Mouse (Mus musculus) c-Kit-negative CD71-positive TER-119-positive erythroid progenitor cells, embryonic 14.5 days (primary cell): Measurements from ENCODE around the gene Dpp6.

ENCODE experiments used
- DNase-seq: peaks from one replicate; pipeline ENCODE4 v3.0.0-alpha.2; 2013; ENCODE audit warnings: low read depth, low spot score

The Dpp6 gene

DNA sequence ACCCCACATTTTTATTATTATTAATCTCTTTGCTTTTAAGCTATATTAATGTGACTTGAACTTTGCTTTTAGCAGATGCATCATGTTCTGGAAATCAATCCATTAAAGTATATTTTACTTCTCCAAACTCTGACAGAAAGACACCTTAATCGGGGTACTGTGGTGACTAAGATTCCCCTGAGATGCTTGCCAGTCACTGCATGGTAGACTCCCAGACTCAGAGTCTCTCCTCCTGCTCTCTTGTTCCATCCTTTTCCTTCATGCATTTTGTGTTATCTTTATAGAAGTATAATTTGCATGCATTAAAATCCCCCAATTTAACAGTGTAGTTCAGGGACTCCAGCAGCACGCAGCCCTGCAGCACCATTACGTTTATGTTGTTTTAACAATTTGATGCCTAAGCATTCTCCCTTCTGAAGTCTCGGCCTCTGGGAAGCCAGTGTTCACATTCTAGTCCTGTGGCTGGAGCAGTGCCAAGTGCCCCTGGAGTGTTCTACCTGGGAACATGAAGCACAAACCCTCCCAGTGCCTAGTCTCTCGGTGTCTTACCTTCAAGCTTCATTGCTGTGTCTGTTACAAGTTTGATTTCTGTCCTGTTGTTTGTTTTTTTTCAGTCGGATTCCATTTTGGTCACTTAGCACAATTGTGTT is 153.1 kb downstream of the Dpp6 start:
- no peak for DNase-seq

DNA sequence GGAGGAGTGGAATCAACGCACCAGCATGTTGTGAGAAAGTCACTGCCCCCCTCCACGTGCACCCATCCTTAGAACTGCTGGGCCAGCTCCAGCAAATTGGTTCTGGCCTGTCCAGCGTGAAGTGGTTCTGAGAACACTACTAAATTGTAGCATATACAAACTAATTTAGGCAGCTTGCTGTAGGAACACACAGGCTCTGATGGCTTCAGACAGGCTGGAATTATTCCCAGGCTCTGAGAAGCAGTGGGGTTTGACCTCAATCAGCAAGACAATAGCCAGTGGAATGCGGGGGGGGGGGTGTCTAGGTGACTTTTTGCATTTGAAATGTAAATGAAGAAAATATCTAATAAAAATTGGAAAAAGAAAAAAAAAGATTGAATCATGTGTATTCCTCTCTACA is 156.2 kb downstream of the Dpp6 start:
- no peak for DNase-seq

DNA sequence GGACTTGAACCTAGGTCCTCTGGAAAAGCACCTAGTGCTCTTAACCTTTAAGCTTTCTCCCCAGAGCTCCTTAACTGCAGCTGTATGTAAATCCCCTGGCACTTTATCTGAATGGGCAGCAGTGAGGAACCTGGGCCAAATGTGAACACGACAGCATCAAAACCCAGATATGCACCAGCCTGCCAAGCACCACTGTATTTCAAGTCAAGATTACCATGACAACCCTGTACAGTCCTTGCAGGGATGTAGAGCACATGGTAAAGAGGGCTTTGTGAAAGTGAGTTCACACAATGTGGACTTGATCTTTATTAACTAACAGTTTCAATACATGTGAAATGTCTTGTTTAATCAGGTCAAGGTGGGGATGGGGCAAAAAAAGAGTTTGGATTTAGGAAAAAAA is 162.3 kb downstream of the Dpp6 start:
- no peak for DNase-seq

DNA sequence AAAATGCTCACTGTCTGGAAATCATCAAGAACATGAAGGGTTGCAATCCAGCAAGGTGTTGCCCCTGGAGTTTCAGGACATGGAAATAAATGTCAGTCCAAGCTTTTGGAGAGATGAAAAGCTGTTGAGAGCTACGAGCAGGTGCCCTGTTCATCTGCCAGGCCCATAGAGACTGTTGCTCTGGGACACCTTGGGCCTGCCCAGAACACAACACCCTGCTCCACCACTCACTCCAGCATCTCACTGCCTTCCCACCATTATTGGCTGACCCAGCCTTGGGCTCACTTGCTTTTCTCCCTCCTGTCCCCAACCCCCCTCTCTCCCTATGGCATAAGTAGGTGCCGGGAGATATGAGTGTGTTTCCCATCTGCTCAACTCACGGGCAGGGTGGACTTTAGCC is 162.8 kb downstream of the Dpp6 start:
- DNase-seq, result no peak

DNA sequence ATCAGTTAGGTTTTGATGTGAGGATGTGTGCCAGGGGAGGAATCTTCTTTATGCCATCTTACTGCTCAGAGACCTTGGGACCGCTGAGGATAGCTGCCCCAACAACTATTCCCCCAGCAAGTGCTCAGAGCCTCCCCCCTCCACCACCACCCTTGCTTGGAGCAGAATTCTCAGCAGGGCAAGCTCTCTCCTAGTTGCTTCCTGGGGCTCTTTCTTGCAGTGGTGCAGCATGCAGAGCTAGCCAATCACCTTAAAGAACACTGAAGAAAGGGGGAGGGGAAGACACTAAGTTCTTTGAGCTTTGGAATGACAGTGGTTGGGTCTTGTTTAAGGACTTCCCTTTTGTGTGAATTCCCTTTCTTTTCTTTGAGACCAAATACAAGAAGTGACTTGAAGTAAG is 168.1 kb downstream of the Dpp6 start:
- DNase-seq, result no peak

DNA sequence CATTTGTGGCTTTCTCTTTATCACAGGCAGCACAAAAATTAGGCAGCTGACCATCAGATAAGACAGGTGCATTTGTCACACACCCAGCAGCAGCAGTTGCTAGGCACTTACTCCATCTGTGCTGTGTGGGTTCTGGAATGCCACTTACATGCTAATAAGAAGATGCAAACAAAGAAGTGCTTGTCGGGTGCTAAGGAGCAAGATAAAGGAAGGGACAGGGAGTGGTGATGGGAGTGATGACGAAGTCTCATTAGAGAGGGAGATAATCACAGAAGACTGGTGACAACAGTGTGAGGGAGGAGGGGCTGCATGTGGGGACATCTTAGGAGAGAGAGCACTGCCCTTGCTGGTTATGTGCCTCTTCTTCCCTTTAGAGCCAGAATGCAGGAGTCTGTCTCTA is 174.6 kb downstream of the Dpp6 start:
- DNase-seq, result no peak

DNA sequence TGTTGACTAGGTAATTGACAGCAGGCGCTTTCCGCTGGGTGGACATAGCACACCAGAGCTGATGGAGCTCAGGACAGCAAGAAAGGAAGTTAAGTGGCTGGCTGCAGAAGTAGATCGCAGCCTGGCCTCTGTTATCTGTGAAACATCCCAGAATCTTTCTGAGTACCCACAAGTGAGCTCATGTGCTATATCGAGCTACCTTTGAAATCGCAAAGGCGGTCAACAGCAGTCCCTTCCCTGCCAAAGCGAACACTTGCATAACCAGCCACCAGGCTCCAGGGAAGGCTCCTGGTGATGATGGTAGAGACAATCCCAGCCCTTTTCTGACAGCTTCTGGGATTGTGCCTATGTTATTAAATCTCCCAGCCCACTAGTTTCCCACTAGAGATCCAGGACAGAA is 186.5 kb downstream of the Dpp6 start:
- DNase-seq, result no peak

DNA sequence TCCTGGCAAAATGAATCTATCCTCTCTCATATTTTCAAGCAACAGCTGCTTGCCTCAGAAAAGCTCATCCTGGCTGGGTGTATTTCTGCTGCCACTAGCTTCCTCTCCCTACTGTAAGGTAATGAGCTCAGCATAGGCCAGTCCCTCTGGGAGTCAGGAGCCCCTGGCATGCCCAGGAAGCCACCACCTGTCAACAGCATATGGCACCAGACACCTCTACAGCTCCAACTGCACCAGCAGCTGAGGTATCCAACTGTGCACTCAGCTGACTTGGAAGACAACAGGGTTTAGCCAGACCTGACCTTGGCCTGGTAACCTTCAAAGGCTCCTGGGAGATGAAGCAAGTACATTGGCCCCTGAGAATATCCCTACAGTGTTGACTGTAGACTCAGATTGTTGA is 192.2 kb downstream of the Dpp6 start:
- DNase-seq, result no peak

DNA sequence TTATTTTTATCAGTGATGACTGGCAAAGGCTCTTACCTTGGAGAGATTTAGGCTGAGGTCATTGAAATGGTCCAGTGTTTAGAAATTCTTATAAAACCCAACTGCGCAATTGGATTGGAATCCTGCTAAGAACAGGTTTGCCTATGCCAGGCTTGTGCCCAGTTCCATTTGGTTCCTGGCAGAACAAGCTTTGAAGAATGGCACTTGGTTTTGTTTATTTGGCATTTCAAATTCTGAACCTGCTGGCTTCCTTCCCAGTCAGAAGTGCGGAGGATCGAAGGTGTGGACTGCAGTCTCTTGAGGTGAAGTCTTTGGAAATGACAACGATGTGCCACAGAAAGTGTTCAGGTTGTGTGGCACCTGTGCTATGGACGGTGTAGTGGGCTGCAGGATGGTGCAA is 193.6 kb downstream of the Dpp6 start:
- DNase-seq, result no peak

DNA sequence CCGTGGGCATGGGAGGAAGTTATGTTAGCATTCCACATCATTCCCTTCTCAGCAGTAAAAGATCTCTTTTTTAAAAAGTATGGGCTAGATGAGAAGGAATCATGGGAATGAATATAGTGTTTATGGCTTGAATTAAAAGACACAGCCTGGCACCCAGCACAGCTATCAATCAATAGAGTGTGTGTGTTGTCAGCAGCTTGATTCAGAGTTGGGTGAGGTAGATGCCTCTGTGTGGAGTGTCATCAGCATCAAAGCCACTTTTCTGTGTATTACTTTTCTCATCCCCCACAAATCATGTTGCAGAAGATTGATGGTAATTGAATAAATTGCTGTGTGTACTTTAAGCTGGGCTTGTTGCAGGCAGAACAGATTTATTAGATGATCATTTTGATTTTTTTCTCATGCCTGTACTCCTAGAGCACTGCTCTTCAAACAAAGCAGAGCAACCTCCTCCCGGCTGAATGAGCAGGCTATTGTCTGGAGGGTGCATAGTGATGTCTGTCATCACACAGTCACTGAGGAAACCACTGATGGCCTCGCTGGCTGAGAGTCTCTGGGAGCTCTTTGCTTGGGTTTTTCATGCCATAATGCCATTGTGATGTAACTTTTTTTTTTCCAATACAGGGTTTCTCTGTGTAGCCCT is 201.4 kb downstream of the Dpp6 start:
- no peak for DNase-seq

DNA sequence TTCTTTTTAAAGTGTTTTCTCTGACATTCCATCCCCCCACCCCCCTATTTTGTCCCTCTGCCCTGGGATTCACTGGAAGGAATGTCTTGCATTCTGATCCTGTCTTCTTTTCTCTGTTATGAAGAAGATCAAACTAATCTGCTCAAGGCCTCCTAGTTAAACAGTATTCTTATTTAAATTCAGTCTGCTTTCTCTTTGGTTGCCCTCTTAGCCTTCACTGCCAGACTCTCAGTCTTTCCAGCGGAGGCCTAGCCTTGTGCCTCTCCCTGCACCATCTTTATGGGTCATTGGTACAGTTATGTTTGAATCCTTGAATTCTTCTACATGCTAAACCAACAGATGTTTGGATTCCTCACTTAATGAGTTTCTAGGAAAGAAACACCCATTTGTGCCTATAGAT is 211.6 kb downstream of the Dpp6 start:
- no peak for DNase-seq

DNA sequence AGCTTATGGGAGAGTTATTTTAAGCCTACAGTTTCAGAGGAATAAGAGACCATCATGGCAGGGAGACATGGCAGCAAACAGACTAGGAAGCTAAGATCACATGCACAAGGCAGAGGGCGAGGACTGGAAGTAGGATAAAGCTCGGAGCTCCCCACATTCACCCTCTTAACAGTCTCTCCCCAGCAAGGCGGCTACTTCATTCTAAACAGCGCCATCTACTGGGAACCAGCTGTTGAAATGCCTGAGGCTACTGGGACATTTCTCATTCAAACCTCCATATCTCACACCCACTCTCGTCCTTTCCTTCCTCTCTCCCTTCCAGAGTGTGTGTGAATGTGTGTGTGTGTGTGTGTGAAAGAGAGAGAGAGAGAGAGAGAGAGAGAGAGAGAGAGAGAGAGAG is 212.8 kb downstream of the Dpp6 start:
- DNase-seq, result no peak

DNA sequence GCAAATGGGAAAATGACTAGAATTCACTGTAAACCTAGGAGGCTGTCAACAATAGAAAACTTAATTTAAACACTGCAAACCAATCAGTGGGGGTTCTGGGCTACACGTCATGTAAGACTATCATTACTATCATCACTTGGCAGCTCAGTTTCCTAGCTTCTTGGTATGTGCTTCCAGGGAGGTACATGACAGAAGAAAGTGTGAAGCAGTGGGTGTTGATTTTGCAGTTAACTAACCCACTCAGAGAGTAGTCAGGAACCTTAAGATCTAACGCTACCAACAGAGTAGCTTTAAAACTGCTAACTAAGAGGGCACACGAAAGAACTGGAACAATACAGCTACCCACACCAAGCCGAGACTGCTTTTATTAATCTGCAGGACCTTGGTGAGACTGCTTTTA is 217.9 kb downstream of the Dpp6 start:
- no peak for DNase-seq

DNA sequence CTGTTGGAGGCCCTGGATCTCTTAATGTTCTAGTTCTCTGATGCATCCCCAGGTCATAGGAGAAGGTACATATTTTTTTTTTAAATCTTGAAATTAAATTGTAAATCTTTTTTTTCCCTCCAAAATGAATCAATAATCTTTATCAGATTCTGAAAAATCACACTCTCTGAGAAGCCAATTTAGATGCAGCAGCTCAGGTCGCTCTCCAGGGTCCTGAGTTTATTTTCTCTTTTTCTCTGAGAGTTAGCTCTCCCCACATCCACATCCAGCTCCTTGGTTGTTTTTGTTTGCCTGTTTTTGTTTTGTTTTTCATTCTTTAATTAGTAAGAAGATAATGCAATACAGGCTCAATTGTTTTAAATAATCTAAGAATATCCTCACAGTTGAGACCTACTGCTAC is 218.3 kb downstream of the Dpp6 start:
- DNase-seq, result no peak

DNA sequence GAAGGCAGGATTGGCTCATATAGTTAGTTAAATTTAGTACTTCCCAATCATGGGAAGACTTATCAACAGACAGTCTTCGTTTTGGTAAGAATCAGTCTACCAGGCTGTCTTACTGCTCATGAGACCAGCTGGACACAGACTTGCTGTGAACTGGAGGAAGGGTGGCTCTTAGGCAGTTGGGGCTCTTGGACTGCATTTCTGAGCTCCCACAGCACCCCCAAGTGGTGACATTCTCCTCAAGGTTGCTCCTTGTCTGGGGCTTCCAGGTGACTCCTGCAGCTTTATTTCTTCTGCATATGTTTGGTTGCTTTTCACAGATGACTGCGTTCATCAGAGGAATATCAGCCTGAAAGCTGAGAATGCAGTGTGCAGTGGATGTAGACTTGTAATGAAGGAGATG is 218.9 kb downstream of the Dpp6 start:
- no peak for DNase-seq

DNA sequence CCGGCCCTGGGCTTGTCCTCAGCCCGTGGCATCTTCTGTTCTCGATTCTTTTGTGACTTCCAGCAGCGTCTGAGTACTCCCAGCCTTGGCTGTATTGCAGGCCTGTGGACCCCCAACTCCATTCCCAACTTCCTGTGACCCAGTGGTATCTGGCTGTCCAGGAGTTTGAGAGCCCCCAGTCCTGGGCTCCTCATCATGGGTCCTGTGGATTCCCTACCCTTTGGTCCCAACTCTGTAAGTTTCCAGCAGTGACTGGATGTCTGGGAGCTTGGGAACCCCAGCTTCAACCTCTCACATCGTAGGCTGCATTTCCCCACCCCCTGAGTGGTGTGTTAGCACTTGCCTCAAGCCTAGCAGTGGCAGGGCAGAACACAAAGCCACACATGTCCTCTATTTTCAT is 220.8 kb downstream of the Dpp6 start:
- DNase-seq, result no peak

DNA sequence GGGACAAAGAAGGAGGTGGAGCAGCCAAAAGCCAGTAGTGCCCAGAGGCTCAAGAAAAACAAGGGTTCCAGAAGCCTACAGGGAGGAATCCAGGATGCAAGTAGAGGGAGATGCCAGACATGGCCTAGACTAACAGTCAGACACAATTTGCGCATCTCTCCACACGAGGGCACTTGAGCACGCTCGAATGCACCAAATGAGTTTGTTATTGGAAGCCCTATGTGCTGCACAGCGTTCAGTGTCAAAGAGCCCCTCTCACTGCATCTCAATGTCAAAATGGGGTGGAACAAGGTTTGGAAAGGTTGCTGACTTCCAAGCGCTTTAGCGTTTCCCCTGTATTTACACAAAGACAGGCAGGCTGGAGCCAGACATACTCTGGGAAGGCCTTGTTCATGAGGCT is 231.2 kb downstream of the Dpp6 start:
- DNase-seq, result no peak

DNA sequence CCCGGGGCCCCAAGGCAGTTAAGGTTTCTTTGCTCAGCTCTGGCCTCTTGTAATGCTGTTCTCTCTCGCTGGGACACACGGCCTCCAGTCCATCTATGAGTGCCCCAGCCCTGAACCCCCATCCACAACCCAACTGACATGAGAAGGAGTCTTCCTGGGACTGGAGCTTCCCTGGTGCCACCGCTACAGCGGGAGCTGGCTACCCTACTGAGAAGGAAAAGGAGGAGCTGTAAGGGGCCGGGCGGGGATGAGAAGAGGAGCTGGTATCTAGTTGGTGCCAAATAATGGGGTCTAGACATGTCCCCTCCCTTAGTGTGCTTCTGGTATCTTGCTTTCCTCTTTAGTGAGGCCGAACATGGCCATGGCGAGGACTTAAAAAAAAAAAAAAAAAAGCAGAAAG is 231.9 kb downstream of the Dpp6 start:
- DNase-seq, result no peak

DNA sequence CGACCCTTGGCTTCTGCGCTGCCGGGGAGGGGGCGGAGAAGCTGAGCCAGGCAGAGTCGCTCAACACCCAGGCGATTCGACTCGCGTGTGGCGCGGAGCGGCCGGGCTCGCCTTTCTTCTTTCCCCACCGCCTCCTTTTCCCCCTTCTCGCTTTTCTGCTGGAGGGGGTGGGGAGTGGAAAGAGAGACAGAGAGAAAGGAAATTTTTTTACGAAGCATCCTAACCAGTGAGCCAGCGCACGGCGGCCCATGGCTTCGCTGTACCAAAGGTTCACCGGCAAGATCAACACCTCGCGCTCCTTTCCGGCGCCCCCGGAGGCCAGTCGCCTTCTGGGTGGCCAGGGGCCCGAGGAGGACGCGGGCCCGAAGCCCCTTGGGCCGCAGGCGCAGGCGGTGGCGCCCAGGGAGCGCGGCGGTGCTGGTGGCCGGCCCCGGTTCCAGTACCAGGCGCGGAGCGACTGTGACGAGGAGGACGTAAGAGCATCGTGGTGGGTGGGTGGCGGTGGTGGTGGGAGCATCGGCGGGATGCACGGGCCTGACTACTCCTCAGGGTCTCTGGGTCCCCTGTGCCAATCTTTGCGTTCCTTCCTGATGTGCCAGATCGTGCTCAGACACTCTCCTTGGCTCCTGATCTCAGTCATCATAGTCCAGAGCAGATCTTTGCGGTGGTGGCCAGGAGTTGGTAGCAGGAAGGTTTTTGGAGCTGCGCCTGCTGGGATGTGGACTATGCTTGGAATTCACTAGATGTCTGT is 232.5 kb downstream of the Dpp6 start:
- no peak for DNase-seq

DNA sequence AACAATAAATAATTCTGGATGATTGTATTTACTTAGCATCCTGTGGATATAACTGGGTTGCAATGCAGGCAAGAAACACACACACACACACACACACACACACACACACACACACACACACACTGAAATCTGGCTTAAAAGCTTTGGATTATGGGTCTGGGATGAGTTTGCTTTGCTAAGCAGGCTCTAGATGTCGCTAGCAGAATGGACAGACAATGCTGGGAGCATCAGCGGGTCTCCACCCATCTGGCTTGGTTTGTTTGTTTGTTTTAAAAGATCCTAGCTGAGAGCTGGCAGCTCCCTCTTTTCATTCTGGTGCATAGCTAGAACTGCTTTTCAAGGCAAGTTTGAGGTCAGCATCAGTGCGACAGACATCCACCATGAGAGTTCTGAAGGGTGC is 234.2 kb downstream of the Dpp6 start:
- DNase-seq, result no peak

DNA sequence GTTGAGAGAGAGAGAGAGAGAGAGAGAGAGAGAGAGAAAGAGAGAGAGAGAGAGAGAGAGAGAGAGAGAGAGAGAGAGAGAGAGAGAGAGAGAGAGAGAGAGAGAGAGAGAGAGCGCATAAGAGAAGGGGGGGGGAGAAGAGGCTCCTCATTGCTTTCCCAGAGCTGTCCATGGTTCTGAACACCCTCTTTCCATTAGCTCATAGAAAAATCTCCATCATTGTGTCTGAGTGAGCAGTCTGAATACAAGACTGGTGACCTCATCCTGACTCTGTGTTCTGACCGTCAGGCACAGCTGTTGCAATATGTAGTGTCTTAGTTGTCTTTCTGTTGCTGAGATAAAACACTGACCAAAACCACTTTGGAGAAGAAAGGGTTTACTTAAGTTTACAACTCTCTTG is 235.4 kb downstream of the Dpp6 start:
- no peak for DNase-seq

DNA sequence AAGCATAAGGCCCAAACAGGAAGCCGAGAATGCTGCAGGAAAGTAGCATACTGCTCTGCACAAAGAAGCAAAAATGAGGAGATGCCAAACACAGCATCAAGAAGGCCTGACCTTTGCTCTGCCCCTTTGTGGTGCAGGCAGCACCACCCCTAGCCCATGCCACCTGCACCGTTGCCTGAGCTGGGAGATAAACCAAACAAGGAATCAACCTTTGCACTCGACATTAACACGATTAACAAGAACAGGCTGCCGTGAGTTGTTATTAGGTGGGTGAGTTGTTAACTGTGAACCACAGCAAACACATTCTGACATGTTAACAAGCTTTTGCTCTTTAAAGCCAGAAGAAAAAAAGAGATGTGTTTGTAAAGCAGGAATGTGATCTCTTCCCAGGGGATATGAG is 239.4 kb downstream of the Dpp6 start:
- no peak for DNase-seq

DNA sequence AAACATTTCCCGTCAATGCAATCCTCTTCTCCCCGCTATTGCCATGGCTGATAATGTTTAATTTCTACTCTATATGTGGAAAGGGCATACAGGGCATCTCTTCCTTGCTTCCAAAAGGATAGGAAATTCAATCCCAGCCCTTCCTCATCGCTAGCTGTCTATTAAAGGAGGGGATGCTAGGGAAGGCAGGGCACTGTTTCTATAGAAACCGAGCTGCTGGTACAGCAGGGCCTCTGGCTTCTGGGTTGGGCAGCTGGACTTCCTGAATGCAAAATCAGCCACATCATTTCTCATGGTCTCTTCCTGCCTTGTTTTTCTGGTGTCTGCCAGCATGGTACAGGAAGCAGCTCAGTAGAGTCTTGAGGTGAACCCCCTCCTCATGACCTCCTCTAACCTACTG is 243.1 kb downstream of the Dpp6 start:
- DNase-seq, result no peak
